Mouse (Mus musculus) stomach, postnatal 0 days (tissue): ENCODE results near the gene Pappa. TPM values are rescaled to one million over a fixed set of nuclear protein-coding genes. Genes with fewer than 3 reads are reported as not detected.

ENCODE experiments used
- ATAC-seq: fragments of 200-750 bp; cut with Nextera tagmentation; 2 replicates; pipeline ENCODE4 v1.8.0; 2017; ENCODE audit not compliant: low FRiP score, low TSS enrichment
- DNase-seq: peaks from one replicate; pipeline ENCODE4 v3.0.0-alpha.2; 2016; ENCODE audit warnings: low spot score
- H3K27ac ChIP-seq: fragments of 300-500 bp; sonication (generic); replicated peaks from 2 replicates; pipeline ENCODE4 v1.5.1; 2014; ENCODE audit warnings: mild to moderate bottlenecking, control low read depth
- H3K27me3 ChIP-seq: fragments of 300-500 bp; sonication (generic); 2 replicates; pipeline ENCODE4 v1.6.1; 2014; ENCODE audit warnings: low read length; ENCODE audit not compliant: control insufficient read depth, insufficient read depth
- H3K36me3 ChIP-seq: fragments of 300-500 bp; sonication (generic); 2 replicates; pipeline ENCODE4 v1.6.1; 2014; ENCODE audit warnings: low read length, mixed read lengths; ENCODE audit not compliant: control insufficient read depth, insufficient read depth
- H3K4me1 ChIP-seq: fragments of 300-500 bp; sonication (generic); replicated peaks from 2 replicates; pipeline ENCODE4 v1.6.1; 2014; ENCODE audit warnings: antibody characterized with exemption; ENCODE audit not compliant: control insufficient read depth, insufficient read depth
- H3K4me2 ChIP-seq: fragments of 300-500 bp; sonication (generic); replicated peaks from 2 replicates; pipeline ENCODE4 v1.6.1; 2014; ENCODE audit warnings: low read depth, mild to moderate bottlenecking, control low read depth, moderate library complexity
- H3K4me3 ChIP-seq: fragments of 300-500 bp; sonication (generic); 2 replicates; pipeline ENCODE4 v1.5.1; 2014; ENCODE audit warnings: low read depth, low read length, control low read depth
- H3K9ac ChIP-seq: fragments of 300-500 bp; sonication (generic); 2 replicates; pipeline ENCODE4 v1.6.1; 2014; ENCODE audit warnings: mild to moderate bottlenecking, low read length, control low read depth, mixed read lengths
- H3K9me3 ChIP-seq: fragments of 300-500 bp; sonication (generic); 2 replicates; pipeline ENCODE4 v1.6.1; 2016; ENCODE audit warnings: low read length; ENCODE audit not compliant: control insufficient read depth
- CTCF ChIP-seq: IDR thresholded peaks from 2 replicates; pipeline ENCODE4 v1.5.1; 2016; ENCODE audit warnings: antibody characterized with exemption, low read depth, mild to moderate bottlenecking, moderate library complexity
- EP300 ChIP-seq: optimal IDR thresholded peaks from 2 replicates; pipeline ENCODE3; 2016; ENCODE audit warnings: antibody characterized with exemption
- WGBS: fragments of 180-500 bp; shearing (Covaris S2); extraction: QIAGEN DNeasy Blood & Tissue Kit; methylation state at CpG from one replicate; pipeline ENCODE4 v1.1.7; 2014; 5-methylcytosine and 5-hydroxymethylcytosine counted together
- polyA plus RNA-seq: library from polyadenylated mRNA; unstranded; fragments of >200 nt; fragmentation: Nextera tagmentation; extraction: Ambion mirVana; gene quantifications from 2 replicates; pipeline ENCODE4 v1.2.1, GENCODE M21; 2015

Gene Pappa
- polyA plus RNA-seq, 1 experiment from 2014 or later = 0.72 TPM

DNA sequence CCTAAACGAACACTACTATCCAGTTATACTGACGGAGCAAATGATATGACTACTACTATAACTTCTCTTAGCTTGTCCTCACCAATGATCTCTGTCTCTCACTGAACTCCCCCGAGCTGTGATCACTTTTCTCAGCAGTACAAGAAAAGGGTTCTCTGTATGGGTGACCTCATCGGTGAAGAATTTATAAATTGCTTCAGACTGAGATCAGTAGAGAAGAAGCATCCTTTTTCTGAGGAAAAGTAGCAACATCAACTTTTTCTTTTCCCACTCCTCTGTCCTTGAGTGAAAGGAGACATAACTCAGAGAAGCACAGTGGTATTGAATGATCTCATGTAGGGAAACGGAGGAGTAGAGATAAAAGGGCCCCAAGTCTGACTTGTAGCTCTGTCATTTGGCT is 79.7 kb downstream of the Pappa start:
- Histone ChIP-seq H3K36me3 (no peaks in the 10 kb centered on the region), H3K27me3 (no peaks in the 10 kb centered on the region), H3K4me2 (no peak overlapping the region), H3K27ac (no peak overlapping the region), H3K4me3 (no peak overlapping the region), H3K4me1 (no peaks in the 10 kb centered on the region), H3K9me3 (no peaks in the 10 kb centered on the region), H3K9ac (no peak overlapping the region)
- TF ChIP-seq CTCF = no peak
- no peak for TF ChIP-seq EP300
- no peak for ATAC-seq
- WGBS = 76% methylated on average over 5 of the region's 5 CpGs
- DNase-seq = no peak

DNA sequence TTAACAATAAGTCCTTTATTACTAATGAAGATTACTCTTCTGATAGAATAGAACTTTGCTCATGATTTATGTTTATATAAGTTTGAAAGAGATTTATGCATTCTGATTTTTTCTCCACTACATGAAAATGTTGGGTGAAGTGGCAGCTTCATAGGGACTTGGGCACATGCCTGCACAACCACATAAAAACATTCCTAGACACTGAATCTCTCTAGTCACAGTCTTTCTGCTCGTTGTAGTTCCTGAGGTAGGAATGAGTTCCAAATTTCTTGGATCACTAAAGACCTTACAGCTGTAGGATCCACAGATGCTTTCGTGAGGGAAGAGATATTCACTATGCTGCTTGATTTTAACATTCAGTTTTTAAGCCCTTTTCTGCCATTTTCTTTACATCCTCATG is 81.5 kb downstream of the Pappa start:
- no peak overlapping the region for H3K27ac ChIP-seq
- no peak for DNase-seq
- H3K9ac ChIP-seq = no peak overlapping the region
- no peaks in the 10 kb centered on the region for H3K36me3 ChIP-seq
- H3K4me3 ChIP-seq = no peak overlapping the region
- no peaks in the 10 kb centered on the region for H3K27me3 ChIP-seq
- no peaks in the 10 kb centered on the region for H3K4me1 ChIP-seq
- no peak for ATAC-seq
- H3K4me2 ChIP-seq = no peak overlapping the region
- 66% methylated on average over 2 of the region's 2 CpGs for WGBS
- no peak for TF ChIP-seq CTCF
- H3K9me3 ChIP-seq = no peaks in the 10 kb centered on the region

GRCm38 (mm10) chr4:65209369-65210015 is 85.5 kb downstream of the Pappa start:
- H3K27ac ChIP-seq = no peak overlapping the region
- H3K9me3 ChIP-seq = no peaks in the 10 kb centered on the region
- no peak overlapping the region for H3K9ac ChIP-seq
- no peaks in the 10 kb centered on the region for H3K27me3 ChIP-seq
- TF ChIP-seq EP300 (no peak), CTCF (no peak)
- H3K36me3 ChIP-seq = no peaks in the 10 kb centered on the region
- H3K4me3 ChIP-seq = no peak overlapping the region
- ATAC-seq = no peak
- no peaks in the 10 kb centered on the region for H3K4me1 ChIP-seq
- H3K4me2 ChIP-seq = no peak overlapping the region
- no peak for DNase-seq
- WGBS = 39% methylated on average over 3 of the region's 3 CpGs

- no peaks in the 10 kb centered on the region for H3K36me3 ChIP-seq
- H3K27me3 ChIP-seq = no peaks in the 10 kb centered on the region
- H3K9ac ChIP-seq = no peak overlapping the region
- DNase-seq (no peak), ATAC-seq (no peak)
- WGBS = 29% methylated on average over 3 of the region's 3 CpGs
- no peaks in the 10 kb centered on the region for H3K9me3 ChIP-seq
- TF ChIP-seq CTCF (no peak), EP300 (no peak)
- H3K4me2 ChIP-seq = no peak overlapping the region
- no peaks in the 10 kb centered on the region for H3K4me1 ChIP-seq
- H3K27ac ChIP-seq = no peak overlapping the region
- H3K4me3 ChIP-seq = no peak overlapping the region
These were observed 92.7 kb downstream of the Pappa start for GRCm38 (mm10) chr4:65216682-65217081.

DNA sequence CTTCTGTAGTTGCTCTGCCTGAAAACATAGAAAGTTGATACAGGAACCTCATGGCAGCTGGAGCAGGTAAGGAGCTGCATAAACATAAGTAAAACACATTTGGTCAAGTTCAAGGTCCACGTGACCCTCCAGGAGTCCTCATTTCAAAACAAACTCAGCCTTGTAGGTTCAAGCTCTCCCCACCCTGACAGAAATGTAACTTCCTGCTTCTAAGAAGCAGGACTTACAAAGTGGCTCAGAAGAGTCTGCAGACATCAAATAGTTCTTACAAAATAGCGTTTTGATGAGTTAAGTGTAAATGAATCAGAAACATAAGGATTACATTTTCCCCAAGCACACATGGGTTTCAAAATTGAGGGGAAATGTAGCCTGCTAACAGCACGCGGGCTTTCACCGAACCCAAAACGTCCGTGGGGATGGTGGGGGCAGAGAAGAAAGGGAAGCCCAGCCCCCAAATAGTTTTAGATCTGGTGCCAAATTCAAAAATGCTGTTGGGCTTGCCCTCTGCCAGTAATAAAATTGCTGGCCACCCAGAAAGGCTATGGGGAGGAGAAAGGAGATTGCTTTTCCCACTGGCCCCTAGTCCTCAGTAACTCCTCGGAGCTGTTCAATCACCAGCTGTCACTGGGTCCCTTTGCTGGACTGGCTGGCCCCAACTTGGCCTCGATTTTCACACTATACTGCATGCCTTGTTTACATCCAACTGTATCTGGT is 93.8 kb downstream of the Pappa start:
- no peaks in the 10 kb centered on the region for H3K27me3 ChIP-seq
- no peak overlapping the region for H3K27ac ChIP-seq
- H3K4me3 ChIP-seq = no peak overlapping the region
- H3K4me1 ChIP-seq = no peaks in the 10 kb centered on the region
- no peaks in the 10 kb centered on the region for H3K36me3 ChIP-seq
- H3K4me2 ChIP-seq = no peak overlapping the region
- 23% methylated on average over 9 of the region's 9 CpGs for WGBS
- no peak overlapping the region for H3K9ac ChIP-seq
- TF ChIP-seq CTCF = no peak
- no peak for TF ChIP-seq EP300
- no peak for ATAC-seq
- no peak for DNase-seq
- no peaks in the 10 kb centered on the region for H3K9me3 ChIP-seq

DNA sequence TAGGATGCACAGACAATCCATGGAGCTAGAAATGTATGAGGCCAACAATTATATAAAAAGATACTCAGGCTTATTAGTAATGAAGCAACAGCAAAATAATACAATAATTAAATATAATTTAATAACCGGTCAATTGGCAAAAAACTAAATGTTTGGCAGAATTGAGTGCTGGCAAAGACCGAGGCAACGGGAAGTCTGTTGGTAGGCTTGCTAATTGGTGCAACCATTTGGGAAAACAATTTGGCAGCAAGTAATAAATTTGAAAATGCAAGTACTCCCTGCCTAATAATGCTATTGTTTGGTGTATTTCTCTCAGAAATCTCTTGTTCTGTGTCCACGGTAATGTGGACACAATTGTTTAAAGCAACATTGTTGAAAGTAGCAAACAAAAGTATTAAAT is 99.9 kb downstream of the Pappa start:
- Histone ChIP-seq H3K4me2 (no peak overlapping the region), H3K27ac (no peak overlapping the region), H3K9ac (no peak overlapping the region), H3K36me3 (no peaks in the 10 kb centered on the region), H3K27me3 (no peaks in the 10 kb centered on the region), H3K4me1 (no peaks in the 10 kb centered on the region), H3K9me3 (no peaks in the 10 kb centered on the region), H3K4me3 (no peak overlapping the region)
- ATAC-seq (no peak), DNase-seq (no peak)
- WGBS = 87% methylated on average over 4 of the region's 4 CpGs
- TF ChIP-seq CTCF = no peak
- TF ChIP-seq EP300 = no peak
